Mouse (Mus musculus) B cell, adult 62 days (primary cell): Measurements from ENCODE around the gene Trnt1. TPM values are rescaled to one million over a fixed set of nuclear protein-coding genes. Genes with fewer than 3 reads are reported as not detected.

Experiments
- total RNA-seq: library from RNA; stranded (reverse); gene quantifications from 4 replicates; pipeline ENCODE4 v1.2.4, GENCODE M21; 2023

Trnt1 gene
- total RNA-seq: 74.3 to 87.6 TPM (median 82.3 TPM) in 4 replicates

GRCm38 (mm10) chr6:106768640-106769289, at the start of gene Trnt1:
Gene Trnt1, plus strand, starts transcription at chr6:106769120.

GRCm38 (mm10) chr6:106748887-106749388, 20.0 kb upstream of the Trnt1 start, which contains the start of gene Il5ra:
Gene Il5ra, minus strand, starts transcription at chr6:106749037.

GRCm38 (mm10) chr6:106799333-106800226, 30.7 kb downstream of the Trnt1 start, which contains the start of gene Crbn:
Gene Crbn, minus strand, starts transcription at chr6:106800077.

Other genes with a start within 250 kb of the Trnt1 start
- gene Il5ra, start 20.1 kb upstream of the Trnt1 start, total RNA-seq: 16.9 to 22.6 TPM (median 21.7 TPM) in 4 replicates
- gene Crbn, start 31.0 kb downstream of the Trnt1 start, total RNA-seq: 61.3 to 70.5 TPM (median 64.0 TPM) in 4 replicates